Mouse (Mus musculus) E14TG2a.4 (cell line): ENCODE results near the gene Nell1.

Experiments used
- CTCF ChIP-seq: conservative IDR thresholded peaks from 2 replicates; pipeline ENCODE4 v1.5.1; 2014; ENCODE audit warnings: low read length
- NANOG ChIP-seq: IDR thresholded peaks from 2 replicates; pipeline ENCODE4 v1.6.1; 2014; ENCODE audit warnings: borderline replicate concordance, low read length, mixed read lengths
- POU5F1 ChIP-seq: IDR thresholded peaks from 2 replicates; pipeline ENCODE4 v1.6.1; 2014; ENCODE audit warnings: low read length, borderline replicate concordance

GRCm38 (mm10) chr7:49942490-49942889, 32.2 kb upstream of the Nell1 start:
- TF ChIP-seq CTCF (no peak), POU5F1 (no peak), NANOG (no peak)
